Mouse (Mus musculus) bone marrow, adult 2 months (tissue): ENCODE results near the gene Gm15737. TPM values are rescaled to one million over a fixed set of nuclear protein-coding genes. Genes with fewer than 3 reads are reported as not detected.

Source experiments
- H3K27ac ChIP-seq: fragments of 200-500 bp; 2 replicates; pipeline ENCODE4 v1.5.1; 2012; ENCODE audit warnings: low read depth, mild to moderate bottlenecking, control low read depth, inconsistent platforms, low read length; ENCODE audit not compliant: control insufficient read depth, poor library complexity, insufficient read depth
- H3K4me1 ChIP-seq: fragments of 200-500 bp; 2 replicates; pipeline ENCODE4 v1.6.1; 2011; ENCODE audit warnings: low read length; ENCODE audit not compliant: control insufficient read depth, insufficient read depth
- H3K4me3 ChIP-seq: fragments of 200-500 bp; replicated peaks from 2 replicates; pipeline ENCODE3; 2011; ENCODE audit warnings: mild to moderate bottlenecking, low read depth, low read length, control low read depth; ENCODE audit not compliant: control insufficient read depth
- CTCF ChIP-seq: fragments of 200-500 bp; IDR thresholded peaks from 2 replicates; pipeline ENCODE4 v1.5.1; 2011; ENCODE audit warnings: low read length, control low read depth; ENCODE audit not compliant: control insufficient read depth, insufficient read depth
- POLR2A ChIP-seq: fragments of 200-500 bp; IDR thresholded peaks from 2 replicates; pipeline ENCODE4 v1.6.1; 2011; ENCODE audit warnings: low read depth, mild to moderate bottlenecking, control low read depth, low read length, borderline replicate concordance; ENCODE audit not compliant: control insufficient read depth
- WGBS: fragments of 180-500 bp; shearing (Covaris S2); methylation state at CpG from one replicate; pipeline ENCODE4 v1.1.7; 2018; 5-methylcytosine and 5-hydroxymethylcytosine counted together
- polyA plus RNA-seq: library from polyadenylated mRNA; stranded (reverse); fragments of >200 nt; gene quantifications from 2 replicates; pipeline ENCODE4 v1.2.4, GENCODE M21; 2011; ENCODE audit warnings: low replicate concordance; ENCODE audit not compliant: missing spikeins, insufficient read depth, insufficient read length

Gene Gm15737
- polyA plus RNA-seq, 1 experiment = not detected

GRCm38 (mm10) chr6:92910611-92911010 is 41.5 kb downstream of the Gm15737 start:
- H3K27ac ChIP-seq = no peak overlapping the region
- WGBS = 58% methylated on average over 3 of the region's 3 CpGs
- TF ChIP-seq POLR2A = no peak
- H3K4me3 ChIP-seq = no peak overlapping the region
- H3K4me1 ChIP-seq = no peaks in the 10 kb centered on the region

GRCm38 (mm10) chr6:92920938-92921689 is 52.0 kb downstream of the Gm15737 start:
- TF ChIP-seq POLR2A = no peak
- TF ChIP-seq CTCF = no peak
- Histone ChIP-seq H3K4me3 (no peak overlapping the region), H3K4me1 (no peaks in the 10 kb centered on the region; the same call in 1 of the 2 replicates), H3K27ac (no peak overlapping the region)
- WGBS = 72% methylated on average over 10 of the region's 10 CpGs

GRCm38 (mm10) chr6:92921843-92922242 is 52.7 kb downstream of the Gm15737 start:
- no peak overlapping the region for H3K4me3 ChIP-seq
- no peak for TF ChIP-seq CTCF
- no peak for TF ChIP-seq POLR2A
- WGBS = 27% methylated on average over 4 of the region's 4 CpGs
- H3K4me1 ChIP-seq = no peaks in the 10 kb centered on the region; the same call in 1 of the 2 replicates
- no peak overlapping the region for H3K27ac ChIP-seq

GRCm38 (mm10) chr6:92924536-92924935 is 55.4 kb downstream of the Gm15737 start:
- Histone ChIP-seq H3K27ac (no peak overlapping the region), H3K4me3 (no peak overlapping the region), H3K4me1 (no peaks in the 10 kb centered on the region; the same call in 1 of the 2 replicates)
- 76% methylated on average over 8 of the region's 8 CpGs for WGBS
- TF ChIP-seq POLR2A = no peak
- TF ChIP-seq CTCF = no peak

GRCm38 (mm10) chr6:92928261-92928660 is 59.1 kb downstream of the Gm15737 start:
- WGBS = 66% methylated on average over 5 of the region's 5 CpGs
- Histone ChIP-seq H3K4me1 (no peaks in the 10 kb centered on the region), H3K27ac (no peak overlapping the region), H3K4me3 (no peak overlapping the region)
- TF ChIP-seq CTCF (no peak), POLR2A (no peak)

Other genes with a start within 250 kb of the Gm15737 start
- gene Prickle2, start 163.2 kb upstream of the Gm15737 start, polyA plus RNA-seq = 7.2 and 19.2 TPM in 2 replicates
- not detected in 2 replicates for gene A730049H05Rik, start 52.9 kb upstream of the Gm15737 start, polyA plus RNA-seq
- gene Adamts9, start 74.1 kb downstream of the Gm15737 start, polyA plus RNA-seq = 1.4 and 2.4 TPM in 2 replicates